Mouse (Mus musculus) lung, postnatal 4 days (tissue): ENCODE measurements around the gene Zfp260.

Experiments used
- DNase-seq, 2 experiments: peaks; one replicate each; pipeline ENCODE4 v3.0.0; 2021

Gene Zfp260

DNA sequence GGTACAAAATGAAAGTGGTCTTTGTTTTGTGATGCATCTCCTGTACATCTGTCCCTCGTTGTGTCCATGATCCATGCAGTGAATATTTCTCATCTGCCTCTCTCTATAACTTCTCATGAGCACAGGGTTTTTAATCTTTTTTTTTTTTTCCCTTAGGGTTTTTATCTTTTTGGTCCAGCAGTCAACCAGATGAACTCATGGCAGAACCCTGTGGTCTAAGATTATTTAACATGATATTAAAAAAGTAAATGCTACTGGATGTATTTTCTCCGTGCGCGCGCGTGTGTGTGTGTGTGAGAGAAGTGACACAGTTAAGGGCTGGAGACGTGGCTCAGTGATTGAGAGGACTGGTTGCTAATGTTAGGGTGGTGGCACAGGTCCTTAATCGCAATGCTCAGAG, 35.3 kb downstream of the Zfp260 start:
- DNase-seq: no peak

DNA sequence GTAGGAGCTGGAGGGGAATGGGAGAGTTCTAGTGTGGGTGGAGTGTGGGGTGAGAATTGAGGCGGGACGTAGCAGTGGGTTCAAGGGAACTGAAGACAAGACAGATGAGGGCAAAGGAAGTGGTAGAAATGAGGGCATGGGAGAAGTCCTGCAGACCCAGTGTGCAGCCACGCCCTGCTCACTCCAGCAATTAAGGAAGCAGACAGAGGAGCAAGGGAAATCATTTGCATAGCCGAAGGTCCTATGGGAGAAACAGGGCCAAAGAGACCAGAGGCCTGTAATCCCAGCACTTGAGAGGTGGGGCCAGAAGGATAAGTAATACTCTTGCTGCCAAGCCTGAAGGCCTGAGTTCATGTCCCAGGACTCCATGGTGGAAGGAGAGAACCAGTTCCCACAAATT, 37.8 kb downstream of the Zfp260 start:
- no peak for DNase-seq

DNA sequence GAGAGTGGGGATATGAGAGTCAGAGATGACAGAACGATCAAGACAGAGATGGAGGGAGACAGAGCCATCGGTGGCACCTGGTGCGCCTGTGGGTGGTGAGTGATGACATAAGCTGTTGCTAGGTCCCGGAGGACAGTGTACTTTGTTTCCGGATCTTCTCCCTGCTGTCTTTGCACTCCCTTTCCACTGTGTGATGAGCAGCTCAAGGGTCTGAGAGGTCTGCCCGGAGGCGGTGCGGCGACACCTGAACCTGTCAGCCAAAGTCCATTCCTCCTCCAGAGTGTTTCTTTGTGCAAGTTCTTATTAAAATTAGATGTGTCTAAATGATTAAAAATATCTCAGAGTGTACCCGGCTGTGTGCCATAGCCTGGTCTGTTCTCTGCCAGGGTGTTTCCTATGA, 42.2 kb downstream of the Zfp260 start:
- DNase-seq: no peak

DNA sequence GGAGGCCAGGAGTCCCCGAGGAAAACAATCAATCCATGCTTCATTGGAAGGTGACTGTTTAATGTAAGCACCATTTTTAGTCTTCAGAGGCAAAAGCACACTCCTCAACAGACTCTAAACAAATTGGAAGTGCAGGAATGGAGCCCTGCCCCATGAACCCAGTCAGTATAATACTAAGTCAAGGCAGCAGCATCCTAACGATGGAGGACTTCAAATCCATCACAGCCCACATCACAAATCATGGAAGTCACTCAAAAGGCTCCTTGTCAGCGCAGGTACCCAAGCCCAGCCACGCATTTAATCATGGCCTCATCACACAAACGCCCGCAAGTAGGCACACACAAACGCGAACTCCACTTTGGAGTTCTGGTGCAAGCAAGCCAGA, 48.6 kb downstream of the Zfp260 start:
- no peak for DNase-seq

DNA sequence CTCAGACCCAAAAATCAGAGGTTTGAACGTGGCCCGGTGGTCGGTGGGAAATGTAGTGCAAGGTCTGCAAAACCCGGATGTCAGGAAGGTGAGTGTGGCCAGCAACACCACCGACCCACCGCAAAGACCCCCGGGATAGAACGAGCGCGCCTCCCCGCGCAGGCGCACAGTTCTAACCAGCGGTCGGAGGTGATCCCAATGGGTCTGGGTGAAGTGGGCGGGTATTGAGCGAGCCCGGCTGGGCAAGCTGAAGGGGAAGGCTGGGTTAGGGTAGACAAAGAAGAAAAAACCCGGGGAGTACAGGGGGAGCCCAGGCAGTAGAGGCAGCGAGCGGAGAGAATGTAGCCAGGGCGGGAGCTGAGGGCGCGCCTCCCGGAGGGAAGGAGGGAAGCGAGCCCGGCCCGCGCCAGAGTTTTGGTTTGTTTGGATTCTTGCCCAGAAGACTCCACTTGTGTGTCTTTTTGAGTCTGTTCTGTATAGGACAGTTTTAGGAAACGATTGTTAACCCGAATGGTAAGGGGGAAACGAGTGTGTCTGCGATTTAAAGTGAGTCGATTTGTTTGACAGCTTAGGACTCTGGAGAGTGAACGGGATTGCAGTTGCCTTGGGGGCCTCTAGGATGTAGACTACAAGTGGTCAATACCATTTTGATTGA, 49.1 kb downstream of the Zfp260 start:
- peak; percentile 76 to 89 for DNase-seq

DNA sequence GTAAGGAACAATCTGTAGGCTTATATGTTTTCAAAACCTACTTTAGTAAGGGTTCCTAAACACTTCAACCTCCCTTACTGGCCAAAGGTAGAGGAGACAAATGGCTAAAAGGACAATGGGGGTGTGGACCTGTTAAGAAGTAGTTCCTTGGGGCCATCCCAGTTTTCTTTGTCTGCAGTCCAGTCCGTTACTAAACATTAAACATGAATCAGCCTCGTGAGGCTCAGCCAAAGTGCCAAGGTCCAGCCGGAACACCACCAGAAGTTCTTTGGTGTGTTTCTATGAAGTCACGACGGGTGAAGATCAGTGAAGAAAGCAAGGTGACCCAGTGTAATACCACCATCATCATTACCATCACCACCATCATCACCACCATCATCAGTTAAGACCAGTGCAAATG, 52.4 kb downstream of the Zfp260 start:
- no peak for DNase-seq

- no peak for DNase-seq
These were observed 59.5 kb downstream of the Zfp260 start for GRCm38 (mm10) chr7:30154040-30154439.

DNA sequence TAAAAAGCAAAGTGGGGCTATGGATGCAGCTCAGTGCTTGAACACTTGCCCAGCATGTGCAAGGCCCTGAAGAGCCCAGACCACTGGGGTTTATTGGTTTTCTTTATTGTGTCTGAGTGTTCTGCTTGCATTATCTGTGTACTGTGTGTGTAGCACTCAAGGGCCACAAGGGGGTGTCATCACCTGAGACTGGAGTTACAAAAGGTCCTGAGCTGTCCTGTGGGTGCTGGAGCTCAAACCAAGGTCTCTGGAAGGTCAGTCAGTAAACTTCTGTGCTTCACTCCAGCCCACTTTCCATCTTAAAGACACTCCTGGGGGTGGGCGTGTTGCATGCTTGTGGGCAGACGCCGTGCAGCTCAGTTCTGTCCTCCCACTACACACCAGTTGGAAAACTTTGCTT, 60.9 kb downstream of the Zfp260 start:
- no peak for DNase-seq
